Mouse (Mus musculus): Measurements from ENCODE around the gene Bcr.

DNA sequence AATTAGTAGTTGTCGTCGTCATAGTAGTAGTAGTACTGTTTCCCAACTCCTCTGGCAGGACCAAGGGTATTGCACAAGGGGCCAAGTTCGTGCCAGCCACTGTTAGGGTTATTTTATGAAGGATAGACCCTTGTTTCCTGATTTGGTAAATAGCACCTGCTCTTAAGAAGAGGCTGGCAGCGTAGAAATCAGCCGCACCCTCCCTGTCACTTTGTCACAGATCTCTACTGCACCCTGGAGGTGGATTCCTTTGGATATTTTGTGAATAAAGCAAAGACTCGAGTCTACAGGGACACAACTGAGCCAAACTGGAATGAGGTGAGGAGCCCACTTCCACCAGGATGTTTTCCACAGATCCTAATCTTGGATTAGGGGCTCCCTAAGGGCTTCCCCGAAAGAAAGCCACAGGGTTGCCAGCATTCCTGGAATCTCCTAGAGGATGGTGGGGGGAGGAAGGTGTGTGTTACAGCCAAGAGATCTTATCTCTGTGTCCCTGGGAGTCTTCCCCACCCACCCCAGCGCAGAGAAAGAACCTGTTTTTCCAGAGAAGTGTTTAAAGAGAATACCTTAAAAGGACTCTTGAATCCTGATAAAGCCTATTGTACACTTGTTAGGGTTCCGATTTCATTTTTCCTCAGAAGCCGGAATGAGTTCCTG is 105.6 kb downstream of the Bcr start:
- no peak for TF ChIP-seq CTCF (IDR thresholded peaks at IDR 0.05; ENCODE audit: borderline replicate concordance, insufficient read depth, low read length)
- no peak for TF ChIP-seq POLR2A (IDR thresholded peaks at IDR 0.05; ENCODE audit: low read depth, low read length)
